In genomic region chr11:74723357-74724234, GRCm38 (mm10) we compare ENCODE assay signal across 8 mouse cellular contexts. TPM values are rescaled to one million over a fixed set of nuclear protein-coding genes. Genes with fewer than 3 reads are reported as not detected.
A peak's percentile ranks its signal among the peaks of the same experiment; 100 is the strongest.
DNase-seq lines count a peak whose midpoint lies in the region; ATAC-seq and TF ChIP-seq lines count a peak whose summit lies in the region.

No protein-coding gene starts in this region.

- CTCF ChIA-PET in Patski (lab: Charles Lee), result no interaction called here

- POLR2A ChIA-PET in Patski (lab: Charles Lee), result interaction anchor here (0.6 to 1.5 kb wide), 3 partner anchors 11 to 47 kb away, joined by 3 to 7 read pairs (median 3); partner anchors contain the start of gene Mettl16

- H3K4me1 ChIP-seq in hindbrain, embryonic 15.5 days (replicated peaks), result peaks cover 36% of the 10 kb centered on the region

- peak overlapping the region; percentile 100 for H3K27ac ChIP-seq in hindbrain, embryonic 15.5 days (replicated peaks)

- peak; percentile 78 for ATAC-seq in Patski
- peak; percentile 87 for ATAC-seq in hindbrain, embryonic 15.5 days (ENCODE audit: low FRiP score, low read depth)

- WGBS in hindbrain, embryonic 15.5 days, result under 1% methylated on average over 44 of the region's 75 CpGs

- H3K9ac ChIP-seq in hindbrain, embryonic 15.5 days, result peak overlapping the region; percentile 96

- H3K27me3 ChIP-seq in Patski, result no peaks in the 10 kb centered on the region
- H3K27me3 ChIP-seq in hindbrain, embryonic 15.5 days, result no peaks in the 10 kb centered on the region

- H3K36me3 ChIP-seq in hindbrain, embryonic 15.5 days, result no peaks in the 10 kb centered on the region

- peak; percentile 31 for DNase-seq in Patski (ENCODE audit: low read depth, low spot score)
- peak; percentile 90 to 91 for DNase-seq in cerebellum, postnatal 14 days
- peak; percentile 62 to 63 for DNase-seq in frontal cortex, postnatal 25 days (ENCODE audit: low spot score in 2 of 2)
- peak; percentile 66 for DNase-seq in left cerebral cortex, adult 11 months (ENCODE audit: low spot score)
- DNase-seq in lung, postnatal 4 days, result peak; percentile 87 to 89
- DNase-seq in retina, postnatal 7 days (ENCODE audit: low read depth, low spot score), result peak; percentile 81
- DNase-seq in urinary bladder, adult 2 months (ENCODE audit: low spot score), result peak; percentile 87

- TF ChIP-seq CTCF in Patski (IDR thresholded peaks at IDR 0.05), result no peak

- H3K4me2 ChIP-seq in hindbrain, embryonic 15.5 days, result peak overlapping the region; percentile 70

- peak overlapping the region; percentile 86 for H3K4me3 ChIP-seq in hindbrain, embryonic 15.5 days

- no peaks in the 10 kb centered on the region for H3K9me3 ChIP-seq in hindbrain, embryonic 15.5 days

- in situ Hi-C loops in Patski (cut with MboI; ENCODE audit: low pct_unique_long_range_greater_than_20kb), result no loop called here

RNA-seq across cellular contexts. Expression of gene Pafah1b1, which starts 0.9 kb away (rescaled TPM):
- 109 TPM for polyA plus RNA-seq in Patski (2021)
- 45.8 and 50.4 TPM in 2 replicates for polyA plus RNA-seq in hindbrain, embryonic 15.5 days (2015; fragmentation: Nextera tagmentation; extraction: Ambion mirVana)
- 59.0 and 60.9 TPM in 2 replicates for polyA plus RNA-seq in urinary bladder, adult 2 months (2012; rRNA removed)

RNA-seq across cellular contexts. Expression of gene Mettl16, which starts 47.0 kb away (rescaled TPM):
- polyA plus RNA-seq in Patski (2021), result 33.6 TPM
- polyA plus RNA-seq in hindbrain, embryonic 15.5 days (2015; fragmentation: Nextera tagmentation; extraction: Ambion mirVana), result 51.9 and 53.5 TPM in 2 replicates
- 12.1 and 12.4 TPM in 2 replicates for polyA plus RNA-seq in urinary bladder, adult 2 months (2012; rRNA removed)

Comparison
In these comparisons a context has a peak if more than half of its experiments do, and no peak if none do; other contexts are left out.
1. Peak in every context shown above with its lines: DNase-seq, ATAC-seq, H3K4me3 ChIP-seq and H3K27ac ChIP-seq.
2. DNase-seq: peak in every context shown above with its lines; median percentile 90 in cerebellum, postnatal 14 days; 88 in lung, postnatal 4 days; 87 in urinary bladder, adult 2 months; 81 in retina, postnatal 7 days; 66 in left cerebral cortex, adult 11 months; 62 in frontal cortex, postnatal 25 days; 31 in Patski.